Comparison of ENCODE assay signal across 17 mouse cellular contexts in the genomic region with DNA sequence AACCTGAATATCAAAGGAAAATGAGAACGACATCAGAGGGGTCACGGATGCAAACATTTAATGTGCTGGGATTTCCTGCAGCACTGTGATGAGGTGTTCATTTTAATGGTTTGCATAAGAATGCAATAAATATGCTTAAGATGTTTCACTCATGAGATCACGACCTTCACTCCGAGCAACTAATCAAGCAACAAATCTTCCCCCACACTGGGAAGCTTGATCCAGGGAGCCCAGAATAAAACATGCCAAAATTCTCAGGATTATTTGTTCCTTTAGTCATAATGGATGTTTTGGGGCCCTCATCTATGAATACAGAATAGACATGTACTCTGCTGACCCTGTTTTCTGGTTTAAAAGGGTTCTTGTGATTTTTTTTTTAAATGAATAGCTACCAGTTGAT.
"Had no signal": no experiment of that assay in that cellular context is flagged by ENCODE, and none has a peak within 500 bp of the region (broad histone marks: within the 10 kb centered on the region; RNA-seq: fewer than 3 reads in every experiment).

No protein-coding gene starts in this region.

- ATAC-seq: intestine, embryonic 16.5 days had no signal

- H3K36me3 ChIP-seq: liver, embryonic 13.5 days; midbrain, embryonic 10.5 days; neural tube, embryonic 12.5 days; neural tube, embryonic 15.5 days; stomach, embryonic 15.5 days had no signal

- H3K27me3 ChIP-seq: liver, embryonic 13.5 days; megakaryocyte, embryonic 14.5 days; neural tube, embryonic 12.5 days; neural tube, embryonic 15.5 days; stomach, embryonic 15.5 days had no signal

- H3K9ac ChIP-seq: liver, embryonic 13.5 days; neural tube, embryonic 12.5 days; neural tube, embryonic 15.5 days; stomach, embryonic 15.5 days had no signal

- H3K27ac ChIP-seq: left cerebral cortex, adult 2 months; liver, embryonic 13.5 days; midbrain, embryonic 10.5 days; neural tube, embryonic 12.5 days; neural tube, embryonic 15.5 days; stomach, embryonic 15.5 days had no signal

- H3K4me2 ChIP-seq: liver, embryonic 13.5 days; neural tube, embryonic 12.5 days; neural tube, embryonic 15.5 days; stomach, embryonic 15.5 days had no signal

- H3K9me3 ChIP-seq: liver, embryonic 13.5 days; megakaryocyte, embryonic 14.5 days; midbrain, embryonic 10.5 days; neural tube, embryonic 12.5 days; neural tube, embryonic 15.5 days; stomach, embryonic 15.5 days had no signal

- DNase-seq: kidney, postnatal 10 days; kidney, postnatal 36 days; layer of hippocampus, postnatal 36 days; liver, embryonic 13.5 days; lung, adult 2 months; midbrain, embryonic 14.5 days; right cerebral cortex, adult 18-20 months; right cerebral cortex, postnatal 14 days; right cerebral cortex, postnatal 4 days; thymus, postnatal 14 days had no signal

- H3K4me3 ChIP-seq: left cerebral cortex, adult 2 months; liver, embryonic 13.5 days; megakaryocyte, embryonic 14.5 days; midbrain, embryonic 10.5 days; neural tube, embryonic 12.5 days; neural tube, embryonic 15.5 days; stomach, embryonic 15.5 days had no signal

- H3K4me1 ChIP-seq: liver, embryonic 13.5 days; megakaryocyte, embryonic 14.5 days; midbrain, embryonic 10.5 days; neural tube, embryonic 12.5 days; neural tube, embryonic 15.5 days; stomach, embryonic 15.5 days had no signal
